Mouse (Mus musculus) left cerebral cortex, postnatal 14 days (tissue): Measurements from ENCODE around the gene Foxf1. TPM values are rescaled to one million over a fixed set of nuclear protein-coding genes. Genes with fewer than 3 reads are reported as not detected.

Experiments used
- DNase-seq, 2 experiments: peaks; one replicate each; pipeline ENCODE4 v3.0.0; 2021 to 2022; ENCODE audit warnings: low spot score in 2 of 2, mixed read lengths in 1 of 2
- intact Hi-C: fragments of 180-260 bp; cut with DNase I; formaldehyde crosslinking; loops from one replicate; pipeline ENCODE4 v1.15.1; 2025
- microRNA-seq, 2 experiments: library from miRNA; unstranded; fragments of <30 nt; microRNA quantifications; one replicate each; pipeline ENCODE4 v1.2.0; 2022
- total RNA-seq, 2 experiments: library from RNA; stranded (reverse); gene quantifications; 2 replicates each; pipeline ENCODE4 v1.2.3; 2021

Foxf1 gene
- total RNA-seq, 2 experiments from 2014 or later = 1.0 to 1.4 TPM

- DNase-seq = no peak
- intact Hi-C loops = loop anchor here (5.0 kb wide), 1 partner anchor 93 kb away; no protein-coding TSS in a partner anchor
These were observed 40.5 kb downstream of the Foxf1 start for GRCm38 (mm10) chr8:121124547-121125239.

DNA sequence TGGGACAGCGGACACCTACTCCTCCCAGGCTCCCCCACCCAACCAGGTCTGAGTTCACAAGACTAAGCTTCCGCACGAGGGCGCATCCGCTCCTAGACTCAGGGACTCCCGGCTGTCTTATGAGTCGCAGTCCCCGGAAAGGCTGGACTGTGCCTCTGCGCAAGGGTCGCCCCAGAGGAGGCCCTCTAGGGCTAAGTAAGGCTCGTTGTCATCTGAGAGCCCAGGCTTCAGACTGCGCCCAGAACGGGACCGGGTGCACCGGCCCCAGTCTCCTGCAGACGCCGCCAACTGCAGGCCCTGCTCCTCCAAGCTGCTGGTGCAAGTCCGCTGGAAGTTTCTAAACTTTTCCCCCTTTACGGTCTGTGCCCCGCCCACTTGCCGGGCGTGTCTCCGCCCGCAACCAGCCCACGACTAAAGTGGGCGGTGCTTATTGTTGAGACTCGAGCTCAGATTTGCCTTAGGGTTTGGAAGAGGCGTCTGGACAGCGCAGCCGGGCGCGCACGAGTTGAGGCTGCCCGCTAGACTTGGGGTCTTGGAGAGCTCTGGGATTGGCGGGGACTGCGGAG, 41.2 kb downstream of the Foxf1 start:
- intact Hi-C loops = loop anchor here (5.0 kb wide), 1 partner anchor 92 kb away; no protein-coding TSS in a partner anchor
- DNase-seq = peak in 1 of 2 experiments; percentile 64

DNA sequence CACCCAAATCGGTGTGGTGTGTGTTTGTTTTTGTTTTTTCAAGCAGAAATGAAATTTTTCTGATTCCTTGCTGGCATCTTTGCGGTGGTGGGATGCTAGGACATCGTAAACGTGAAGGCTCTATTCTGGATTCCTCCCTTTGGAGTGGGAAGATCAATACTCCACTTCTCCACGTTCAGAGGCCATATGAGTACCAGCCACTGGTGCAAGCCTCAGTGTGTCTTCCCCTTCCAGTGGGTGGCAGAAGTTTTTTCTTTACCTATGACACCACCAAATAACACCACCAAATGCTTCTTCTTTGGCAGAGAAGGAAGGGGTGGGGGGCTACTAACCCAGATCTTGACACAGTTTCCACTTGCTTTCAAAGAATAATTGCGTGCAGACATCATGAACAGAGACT, 42.0 kb downstream of the Foxf1 start:
- DNase-seq = no peak
- intact Hi-C loops = loop anchor here (5.0 kb wide), 1 partner anchor 91 kb away; no protein-coding TSS in a partner anchor

- intact Hi-C loops = loop anchor here (5.0 kb wide), 1 partner anchor 91 kb away; no protein-coding TSS in a partner anchor
- no peak for DNase-seq
These were observed 42.5 kb downstream of the Foxf1 start for GRCm38 (mm10) chr8:121126694-121127093.

DNA sequence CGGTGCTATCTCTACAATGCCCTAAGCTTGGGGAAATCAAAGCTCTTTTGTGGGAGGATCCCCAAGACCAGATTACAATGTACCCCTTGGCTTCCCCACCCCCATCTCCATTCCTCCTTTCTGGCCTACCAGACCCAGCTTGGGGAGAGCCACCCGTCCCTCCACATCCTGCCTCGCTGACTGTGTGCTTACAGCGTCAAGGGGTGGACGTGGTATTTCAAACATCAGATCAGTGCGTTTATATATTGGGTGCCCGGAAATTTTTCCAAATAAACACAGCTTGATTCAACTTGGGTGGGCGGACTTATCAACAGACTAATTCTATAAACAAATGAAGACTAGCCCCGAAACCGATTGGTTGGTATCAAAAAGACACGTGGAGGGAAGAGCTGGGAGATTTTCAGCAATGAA, 43.1 kb downstream of the Foxf1 start:
- intact Hi-C loops = loop anchor here (5.0 kb wide), 1 partner anchor 90 kb away; no protein-coding TSS in a partner anchor
- DNase-seq = no peak

- intact Hi-C loops = loop anchor here (5.0 kb wide), 1 partner anchor 89 kb away; no protein-coding TSS in a partner anchor
- no peak for DNase-seq
These were observed 43.7 kb downstream of the Foxf1 start, which contains the start of gene Foxl1 for GRCm38 (mm10) chr8:121127756-121128375. TSS of gene Foxl1 (plus strand) at chr8:121127940.

- intact Hi-C loops = loop anchor here (5.0 kb wide), 1 partner anchor 89 kb away; no protein-coding TSS in a partner anchor
- no peak for DNase-seq
These were observed 44.5 kb downstream of the Foxf1 start for GRCm38 (mm10) chr8:121128531-121129264.

- intact Hi-C loops = loop anchor here (5.0 kb wide), 1 partner anchor 88 kb away; no protein-coding TSS in a partner anchor
- no peak for DNase-seq
These were observed 45.2 kb downstream of the Foxf1 start for GRCm38 (mm10) chr8:121129265-121129940.

DNA sequence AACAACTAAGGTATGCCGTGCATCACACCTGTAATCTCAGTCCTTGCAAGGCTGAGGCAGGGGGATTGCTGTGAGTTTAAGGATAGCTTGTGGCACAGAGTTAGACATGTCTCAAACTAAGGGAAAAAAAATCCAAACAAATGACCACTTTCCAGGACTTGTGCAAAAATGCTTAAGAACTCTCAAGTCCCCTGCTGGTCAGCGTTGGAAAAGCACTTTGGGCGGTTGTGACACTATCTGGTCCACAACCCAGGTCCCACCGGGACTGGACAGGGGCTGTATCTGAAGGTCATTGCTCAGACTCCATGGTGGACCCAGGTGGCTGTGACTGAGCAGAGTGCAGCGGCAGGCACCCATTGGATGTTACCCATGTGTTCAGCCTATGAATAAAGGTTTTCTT, 46.3 kb downstream of the Foxf1 start:
- no peak for DNase-seq
- intact Hi-C loops = no loop called here

GRCm38 (mm10) chr8:121132961-121133513, 48.9 kb downstream of the Foxf1 start:
- DNase-seq = no peak
- intact Hi-C loops = no loop called here

DNA sequence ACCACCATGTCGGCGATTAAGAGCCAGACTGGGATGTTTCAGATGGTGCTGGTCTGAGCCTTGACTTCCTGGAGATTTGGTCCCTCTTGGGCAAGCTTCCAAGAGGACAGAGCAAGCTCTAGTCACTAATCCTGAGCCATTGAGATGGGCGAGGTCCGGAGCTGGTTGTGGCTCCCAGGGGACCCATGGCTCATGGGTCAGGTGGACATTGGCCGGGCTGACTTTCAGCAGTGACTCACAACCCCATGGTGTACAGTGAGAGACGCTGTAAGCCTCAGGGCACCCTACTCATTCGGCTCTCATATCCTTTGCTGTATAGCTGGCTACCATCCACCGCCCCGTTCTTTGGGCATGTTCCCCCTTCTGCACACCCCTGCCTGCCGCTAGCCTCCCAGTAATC, 49.9 kb downstream of the Foxf1 start:
- no peak for DNase-seq
- intact Hi-C loops = no loop called here

- DNase-seq = no peak
- intact Hi-C loops = no loop called here
These were observed 50.3 kb downstream of the Foxf1 start for GRCm38 (mm10) chr8:121134512-121134911.

- intact Hi-C loops = no loop called here
- no peak for DNase-seq
These were observed 52.7 kb downstream of the Foxf1 start for GRCm38 (mm10) chr8:121136856-121137255.

Small RNA genes within 50 kb of the gene (microRNA-seq; reads per million reads assigned to microRNA genes)
- 0 reads per million in 2 experiments for gene Gm27530

Other genes starting within 250 kb of the Foxf1 start
- 10 to 100 TPM; 27.0 to 33.4 TPM for gene Mthfsd, start 24.0 kb downstream of the Foxf1 start, total RNA-seq
- 1 to 10 TPM; 2.7 to 3.5 TPM for gene Foxc2, start 31.8 kb downstream of the Foxf1 start, total RNA-seq
- under 1 TPM; 0.13 to 0.15 TPM for gene Foxl1, start 43.6 kb downstream of the Foxf1 start, total RNA-seq